Mouse (Mus musculus) forebrain, embryonic 12.5 days (tissue): ENCODE results near the gene Gm21972. TPM values are rescaled to one million over a fixed set of nuclear protein-coding genes. Genes with fewer than 3 reads are reported as not detected.

Experiments
- ATAC-seq: fragments of 200-750 bp; cut with Nextera tagmentation; 2 replicates; pipeline ENCODE4 v1.8.0; 2017; ENCODE audit warnings: moderate TSS enrichment; ENCODE audit not compliant: low FRiP score
- H3K27ac ChIP-seq: fragments of 300-500 bp; sonication (generic); 2 replicates; pipeline ENCODE4 v1.5.1; 2016; ENCODE audit warnings: mild to moderate bottlenecking
- H3K27me3 ChIP-seq: fragments of 300-500 bp; sonication (generic); 2 replicates; pipeline ENCODE4 v1.6.1; 2016; ENCODE audit warnings: mild to moderate bottlenecking
- H3K36me3 ChIP-seq: fragments of 300-500 bp; sonication (generic); replicated peaks from 2 replicates; pipeline ENCODE4 v1.6.1; 2016; ENCODE audit warnings: mild to moderate bottlenecking
- H3K4me1 ChIP-seq: fragments of 300-500 bp; sonication (generic); 2 replicates; pipeline ENCODE4 v1.6.1; 2016
- H3K4me2 ChIP-seq: fragments of 300-500 bp; sonication (generic); 2 replicates; pipeline ENCODE4 v1.6.1; 2016; ENCODE audit warnings: mild to moderate bottlenecking, moderate library complexity
- H3K4me3 ChIP-seq: fragments of 300-500 bp; sonication (generic); replicated peaks from 2 replicates; pipeline ENCODE4 v1.5.1; 2016; ENCODE audit warnings: mild to moderate bottlenecking
- H3K9ac ChIP-seq: fragments of 300-500 bp; sonication (generic); 2 replicates; pipeline ENCODE4 v1.6.1; 2016; ENCODE audit warnings: mild to moderate bottlenecking
- H3K9me3 ChIP-seq: fragments of 300-500 bp; sonication (generic); 2 replicates; pipeline ENCODE4 v1.6.1; 2016
- WGBS: fragments of 180-500 bp; shearing (Covaris S2); methylation state at CpG from one replicate; pipeline ENCODE4 v1.1.7; 2016; 5-methylcytosine and 5-hydroxymethylcytosine counted together
- polyA plus RNA-seq: library from polyadenylated mRNA; unstranded; fragments of >200 nt; fragmentation: Nextera tagmentation; extraction: Ambion mirVana; gene quantifications from 2 replicates; pipeline ENCODE4 v1.2.1, GENCODE M21; 2016

Gm21972 gene
- polyA plus RNA-seq, 1 experiment from 2014 or later, result 0.54 TPM

DNA sequence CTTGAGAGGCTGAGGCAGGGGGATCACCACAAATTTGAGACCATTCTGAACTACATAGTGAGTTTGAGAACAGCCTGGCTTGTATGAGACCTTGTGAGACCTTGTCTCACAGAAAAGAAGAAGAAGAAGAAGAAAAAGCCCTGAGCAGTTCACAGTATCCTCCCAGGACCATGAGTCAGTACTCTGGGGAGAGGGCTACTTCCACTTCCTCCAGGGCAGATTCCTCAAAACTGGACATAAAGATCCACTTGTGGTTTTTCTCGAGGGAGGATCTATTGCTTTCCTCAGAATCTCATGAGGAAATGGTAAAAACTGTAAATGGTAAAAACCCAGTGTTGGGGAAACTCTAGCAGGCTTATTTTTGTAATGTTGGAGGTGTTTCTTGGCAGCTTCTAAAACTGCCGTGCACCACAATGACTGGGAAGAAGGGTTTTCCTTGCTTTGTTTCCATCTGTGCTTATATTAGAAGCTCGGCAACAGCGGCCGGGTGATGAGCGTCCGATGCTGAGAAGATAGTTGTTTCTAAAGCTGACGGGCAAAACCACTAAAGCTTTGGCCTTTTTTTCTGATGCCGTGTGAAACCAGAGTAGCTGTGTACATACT is 69.3 kb downstream of the Gm21972 start:
- Histone ChIP-seq H3K27me3 (no peaks in the 10 kb centered on the region), H3K27ac (no peak overlapping the region), H3K9me3 (no peaks in the 10 kb centered on the region), H3K36me3 (peaks cover 76% of the 10 kb centered on the region), H3K4me3 (no peak overlapping the region), H3K4me1 (no peaks in the 10 kb centered on the region), H3K4me2 (no peak overlapping the region), H3K9ac (no peak overlapping the region)
- ATAC-seq, result no peak
- WGBS, result 90% methylated on average over 9 of the region's 9 CpGs

DNA sequence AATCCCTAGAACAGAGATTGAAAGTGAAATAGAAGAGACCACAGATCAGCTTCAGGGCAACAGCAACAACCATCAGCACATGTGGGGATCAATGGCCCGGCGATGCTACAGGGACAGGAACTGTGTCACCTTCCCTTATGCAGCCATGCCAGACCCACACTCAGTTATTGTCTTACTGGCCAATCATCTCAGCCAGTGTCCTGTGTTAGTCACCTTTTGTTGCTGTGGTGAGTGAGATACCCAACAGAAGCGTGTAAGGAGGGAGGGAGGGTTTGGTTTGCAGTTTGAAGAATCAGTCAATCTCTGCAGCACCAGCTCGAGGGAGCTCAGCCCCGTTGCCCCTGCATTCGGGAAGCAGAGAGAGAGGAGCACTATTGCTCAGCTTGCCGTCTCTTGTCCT is 77.2 kb downstream of the Gm21972 start:
- 88% methylated on average over 7 of the region's 7 CpGs for WGBS
- H3K4me3 ChIP-seq, result no peak overlapping the region
- H3K9me3 ChIP-seq, result no peaks in the 10 kb centered on the region
- ATAC-seq, result no peak
- no peaks in the 10 kb centered on the region for H3K4me1 ChIP-seq
- peaks cover 58% of the 10 kb centered on the region for H3K36me3 ChIP-seq
- H3K4me2 ChIP-seq, result no peak overlapping the region
- H3K9ac ChIP-seq, result no peak overlapping the region
- no peak overlapping the region for H3K27ac ChIP-seq
- no peaks in the 10 kb centered on the region for H3K27me3 ChIP-seq

DNA sequence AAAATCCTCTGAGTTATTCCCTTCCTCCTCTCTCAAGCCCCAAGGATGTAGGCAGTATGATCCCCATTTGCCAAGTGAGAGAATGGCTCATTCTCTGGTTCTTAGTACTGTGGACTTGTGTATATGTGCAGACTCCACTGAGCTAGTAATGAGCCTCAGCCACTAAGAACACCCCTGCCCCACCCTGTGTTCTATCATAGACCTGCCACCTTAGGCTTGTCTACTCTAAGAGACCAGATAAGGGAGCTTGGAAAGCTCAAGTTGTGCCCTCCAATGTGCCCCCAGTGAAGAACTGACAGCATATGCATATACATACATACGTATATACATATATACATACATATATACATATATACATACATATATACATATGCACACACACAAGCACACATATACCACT is 78.1 kb downstream of the Gm21972 start:
- Histone ChIP-seq H3K9me3 (no peaks in the 10 kb centered on the region), H3K4me1 (no peaks in the 10 kb centered on the region), H3K36me3 (peaks cover 56% of the 10 kb centered on the region), H3K4me2 (no peak overlapping the region), H3K27me3 (no peaks in the 10 kb centered on the region), H3K27ac (no peak overlapping the region), H3K9ac (no peak overlapping the region), H3K4me3 (no peak overlapping the region)
- 93% methylated on average over 1 of the region's 1 CpGs for WGBS
- ATAC-seq, result no peak

Other genes starting within 250 kb of the Gm21972 start
- gene Itm2c, start 239.4 kb upstream of the Gm21972 start, polyA plus RNA-seq, result 116 and 119 TPM in 2 replicates
- gene 4933407L21Rik, start 205.2 kb upstream of the Gm21972 start, polyA plus RNA-seq, result 2.4 and 3.7 TPM in 2 replicates
- gene Gpr55, start 172.6 kb upstream of the Gm21972 start, polyA plus RNA-seq, result 0.05 TPM in 1 of 2 replicates, not detected in the other
- not detected in 2 replicates for gene Spata3, start 116.8 kb upstream of the Gm21972 start, polyA plus RNA-seq
- 0.43 and 0.73 TPM in 2 replicates for gene 2810459M11Rik, start 87.8 kb upstream of the Gm21972 start, polyA plus RNA-seq
- 202 and 214 TPM in 2 replicates for gene Psmd1, start 69.2 kb upstream of the Gm21972 start, polyA plus RNA-seq
- 0.44 and 0.75 TPM in 2 replicates for gene Htr2b, start 21.7 kb upstream of the Gm21972 start, polyA plus RNA-seq
- 36.8 and 38.6 TPM in 2 replicates for gene Armc9, start 21.1 kb downstream of the Gm21972 start, polyA plus RNA-seq
- 2.6 and 3.0 TPM in 2 replicates for gene B3gnt7, start 169.2 kb downstream of the Gm21972 start, polyA plus RNA-seq
- 453 and 465 TPM in 2 replicates for gene Ncl, start 225.8 kb downstream of the Gm21972 start, polyA plus RNA-seq